Mouse (Mus musculus): ENCODE results near the gene Nek5. TPM values are rescaled to one million over a fixed set of nuclear protein-coding genes. Genes with fewer than 3 reads are reported as not detected.

Gene Nek5
- polyA plus RNA-seq, 2 experiments from 2014 or later, result not detected

Other genes with a start within 250 kb of the Nek5 start
- not detected for gene Defb9, start 239.6 kb downstream of the Nek5 start, polyA plus RNA-seq (2017; shearing (Covaris generic))
- not detected for gene Defb11, start 218.6 kb downstream of the Nek5 start, polyA plus RNA-seq (2017; shearing (Covaris generic))
- not detected for gene Defb15, start 192.3 kb downstream of the Nek5 start, polyA plus RNA-seq (2017; shearing (Covaris generic))
- not detected for gene Defb35, start 186.7 kb downstream of the Nek5 start, polyA plus RNA-seq (2017; shearing (Covaris generic))
- not detected for gene Defb13, start 178.3 kb downstream of the Nek5 start, polyA plus RNA-seq (2017; shearing (Covaris generic))
- not detected for gene Fam90a1a, start 166.3 kb downstream of the Nek5 start, polyA plus RNA-seq (2017; shearing (Covaris generic))
- gene Ccdc70, start 155.3 kb downstream of the Nek5 start, polyA plus RNA-seq (2017; shearing (Covaris generic)), result not detected
- gene Atp7b, start 64.7 kb downstream of the Nek5 start, polyA plus RNA-seq (2017; shearing (Covaris generic)), result under 1 TPM; 0.09 to 0.36 TPM
- 10 to 100 TPM; 26.9 to 27.5 TPM for gene Alg11, start 64.3 kb downstream of the Nek5 start, polyA plus RNA-seq (2017; shearing (Covaris generic))
- gene Nek3, start 41.4 kb upstream of the Nek5 start, polyA plus RNA-seq (2017; shearing (Covaris generic)), result 1 to 10 TPM; 4.9 to 7.2 TPM
- gene Ckap2, start 60.8 kb upstream of the Nek5 start, polyA plus RNA-seq (2017; shearing (Covaris generic)), result 1 to 10 TPM; 2.5 to 5.8 TPM
- gene Vps36, start 67.8 kb upstream of the Nek5 start, polyA plus RNA-seq (2017; shearing (Covaris generic)), result 10 to 100 TPM; 29.4 to 34.6 TPM
- under 1 TPM; 0.46 to 0.53 TPM for gene Thsd1, start 102.3 kb upstream of the Nek5 start, polyA plus RNA-seq (2017; shearing (Covaris generic))
- not detected for gene Tpte, start 158.4 kb upstream of the Nek5 start, polyA plus RNA-seq (2017; shearing (Covaris generic))